Mouse (Mus musculus): ENCODE data around the gene Ap4s1. TPM values are rescaled to one million over a fixed set of nuclear protein-coding genes. Genes with fewer than 3 reads are reported as not detected.

Gene Ap4s1
- polyA plus RNA-seq, 1 experiment from 2014 or later: 37.8 TPM

DNA sequence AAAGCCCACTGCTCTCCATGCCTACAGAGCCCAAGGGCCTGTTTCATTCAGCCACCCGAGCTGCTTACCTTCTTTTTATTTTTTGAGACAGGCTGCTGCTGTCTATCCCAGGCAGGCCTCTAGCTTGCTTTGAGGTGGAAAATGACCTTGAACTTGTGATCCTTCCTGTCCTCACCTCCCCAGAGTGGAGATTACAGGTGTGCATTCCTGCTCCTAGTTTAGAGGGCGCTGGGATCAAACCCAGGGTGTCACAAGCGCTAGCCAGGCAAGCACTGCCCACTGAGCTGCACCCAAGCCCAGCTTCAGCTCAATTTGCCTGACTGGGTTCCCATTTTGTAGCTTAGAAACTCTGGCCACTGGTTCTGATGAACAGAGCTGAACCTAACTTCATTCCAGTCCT, 45.5 kb downstream of the Ap4s1 start:
- Histone ChIP-seq H3K27me3 (ENCODE audit: control insufficient read depth, insufficient read depth, low read length) (no peaks in the 10 kb centered on the region), H3K9ac (ENCODE audit: low read length) (no peak overlapping the region), H3K36me3 (ENCODE audit: control insufficient read depth, insufficient read depth, low read length) (no peaks in the 10 kb centered on the region; the same call in 1 of the 2 replicates), H3K9me3 (ENCODE audit: control insufficient read depth, low read length) (no peaks in the 10 kb centered on the region), H3K4me1 (ENCODE audit: control insufficient read depth, insufficient read depth, low read length) (no peaks in the 10 kb centered on the region), H3K27ac (replicated peaks; ENCODE audit: low read depth, low read length) (no peak overlapping the region), H3K4me2 (ENCODE audit: low read depth, severe bottlenecking) (no peak overlapping the region), H3K4me3 (ENCODE audit: low read depth, low read length) (no peak overlapping the region)
- ATAC-seq (ENCODE audit: insufficient number of reproducible peaks, low FRiP score, low TSS enrichment, low read depth): no peak
- WGBS: 84% methylated on average over 3 of the region's 3 CpGs
- DNase-seq (ENCODE audit: low spot score): no peak

DNA sequence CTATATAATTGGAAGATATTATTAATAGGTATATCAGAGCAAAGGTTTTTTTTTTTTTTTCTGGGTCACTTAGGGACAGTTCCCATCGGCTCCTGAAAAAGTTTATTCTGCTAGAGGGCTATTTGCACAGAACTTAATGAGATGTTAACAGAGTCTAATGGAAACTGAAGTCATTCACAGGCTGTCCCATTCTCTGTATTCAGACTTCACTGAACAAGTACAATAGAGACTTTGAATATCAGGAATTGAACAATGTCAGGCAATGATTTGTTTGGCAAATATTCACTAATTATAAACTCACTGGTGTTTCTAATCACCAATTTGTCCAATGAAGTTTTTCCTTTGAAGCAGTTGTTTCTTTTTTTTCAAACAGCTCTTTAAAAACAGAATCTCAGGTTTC, 46.0 kb downstream of the Ap4s1 start:
- WGBS: 68% methylated on average over 1 of the region's 1 CpGs
- no peaks in the 10 kb centered on the region for H3K4me1 ChIP-seq (ENCODE audit: control insufficient read depth, insufficient read depth, low read length)
- no peaks in the 10 kb centered on the region for H3K9me3 ChIP-seq (ENCODE audit: control insufficient read depth, low read length)
- DNase-seq (ENCODE audit: low spot score) (no peak), ATAC-seq (ENCODE audit: insufficient number of reproducible peaks, low FRiP score, low TSS enrichment, low read depth) (no peak)
- no peaks in the 10 kb centered on the region; the same call in 1 of the 2 replicates for H3K36me3 ChIP-seq (ENCODE audit: control insufficient read depth, insufficient read depth, low read length)
- no peak overlapping the region for H3K4me2 ChIP-seq (ENCODE audit: low read depth, severe bottlenecking)
- no peak overlapping the region for H3K9ac ChIP-seq (ENCODE audit: low read length)
- H3K27ac ChIP-seq (replicated peaks; ENCODE audit: low read depth, low read length): no peak overlapping the region
- no peaks in the 10 kb centered on the region for H3K27me3 ChIP-seq (ENCODE audit: control insufficient read depth, insufficient read depth, low read length)
- H3K4me3 ChIP-seq (ENCODE audit: low read depth, low read length): no peak overlapping the region

DNA sequence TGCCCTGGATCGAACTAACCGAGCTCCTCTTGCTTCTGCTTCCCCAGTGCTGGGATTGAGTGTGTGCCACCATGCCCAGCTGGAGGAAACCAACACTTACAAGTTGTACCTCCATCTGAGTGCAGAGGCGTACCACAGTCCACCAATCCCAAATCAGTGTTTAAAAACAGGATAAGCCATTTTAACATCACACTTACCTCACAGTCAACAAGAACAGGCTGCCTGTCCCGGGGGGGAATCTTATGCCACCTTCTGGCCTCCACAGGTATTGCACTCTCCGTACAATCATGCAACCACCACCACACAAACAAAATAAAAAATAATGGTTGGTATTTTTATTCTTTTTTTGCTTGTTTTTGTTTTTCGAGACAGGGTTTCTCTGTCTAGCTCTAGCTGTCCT, 50.9 kb downstream of the Ap4s1 start:
- Histone ChIP-seq H3K9me3 (ENCODE audit: control insufficient read depth, low read length) (no peaks in the 10 kb centered on the region), H3K27ac (replicated peaks; ENCODE audit: low read depth, low read length) (no peak overlapping the region), H3K9ac (ENCODE audit: low read length) (no peak overlapping the region), H3K36me3 (ENCODE audit: control insufficient read depth, insufficient read depth, low read length) (peaks cover 21% of the 10 kb centered on the region; the same call in 1 of the 2 replicates), H3K4me1 (ENCODE audit: control insufficient read depth, insufficient read depth, low read length) (no peaks in the 10 kb centered on the region), H3K27me3 (ENCODE audit: control insufficient read depth, insufficient read depth, low read length) (no peaks in the 10 kb centered on the region), H3K4me2 (ENCODE audit: low read depth, severe bottlenecking) (no peak overlapping the region), H3K4me3 (ENCODE audit: low read depth, low read length) (no peak overlapping the region)
- peak; percentile 44 for DNase-seq (ENCODE audit: low spot score)
- 83% methylated on average over 6 of the region's 6 CpGs for WGBS
- no peak for ATAC-seq (ENCODE audit: insufficient number of reproducible peaks, low FRiP score, low TSS enrichment, low read depth)

DNA sequence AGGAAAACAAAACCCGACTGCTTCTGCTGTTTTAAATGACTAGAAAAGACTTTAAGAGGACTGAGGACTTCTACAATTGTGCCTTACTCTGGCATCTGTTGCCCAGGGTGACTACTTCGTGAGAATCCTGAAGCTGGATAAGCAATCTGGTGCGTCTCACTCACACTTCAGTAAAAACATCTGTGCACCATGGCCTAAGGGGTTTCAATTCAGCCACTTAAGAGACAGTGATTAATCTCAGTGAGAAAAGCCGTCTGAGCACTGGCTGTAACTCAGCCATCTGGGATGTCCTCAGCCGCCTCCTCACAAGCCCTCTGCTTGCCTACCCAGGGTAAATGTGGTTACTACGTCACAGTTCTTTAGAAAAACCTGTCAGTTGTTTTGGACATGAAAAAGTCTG, 54.1 kb downstream of the Ap4s1 start:
- ATAC-seq (ENCODE audit: insufficient number of reproducible peaks, low FRiP score, low TSS enrichment, low read depth): no peak
- DNase-seq (ENCODE audit: low spot score): no peak
- H3K36me3 ChIP-seq (ENCODE audit: control insufficient read depth, insufficient read depth, low read length): peaks cover 36% of the 10 kb centered on the region; the same call in 1 of the 2 replicates
- no peak overlapping the region for H3K9ac ChIP-seq (ENCODE audit: low read length)
- H3K27ac ChIP-seq (replicated peaks; ENCODE audit: low read depth, low read length): no peak overlapping the region
- H3K27me3 ChIP-seq (ENCODE audit: control insufficient read depth, insufficient read depth, low read length): no peaks in the 10 kb centered on the region
- H3K4me1 ChIP-seq (ENCODE audit: control insufficient read depth, insufficient read depth, low read length): no peaks in the 10 kb centered on the region
- H3K4me3 ChIP-seq (ENCODE audit: low read depth, low read length): no peak overlapping the region
- WGBS: 25% methylated on average over 6 of the region's 6 CpGs
- no peak overlapping the region for H3K4me2 ChIP-seq (ENCODE audit: low read depth, severe bottlenecking)
- no peaks in the 10 kb centered on the region for H3K9me3 ChIP-seq (ENCODE audit: control insufficient read depth, low read length)

DNA sequence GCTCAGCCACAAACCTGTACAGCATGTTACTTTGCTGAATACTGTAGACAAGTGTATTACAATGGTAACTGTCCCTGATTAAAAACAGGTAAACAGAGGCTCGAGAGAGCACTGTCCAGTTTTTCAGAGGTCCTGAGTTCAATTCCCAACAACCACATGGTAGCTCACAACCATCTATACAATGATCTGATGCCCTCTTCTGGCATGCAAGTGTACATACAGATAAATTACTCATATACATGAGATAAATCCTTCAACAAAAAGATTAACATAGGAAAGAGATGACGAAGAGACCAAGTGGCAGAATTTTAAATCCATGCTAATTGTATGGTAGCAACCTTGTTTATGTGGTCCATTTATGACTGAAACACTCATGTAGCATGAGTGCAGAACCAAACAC, 56.5 kb downstream of the Ap4s1 start:
- Histone ChIP-seq H3K4me1 (ENCODE audit: control insufficient read depth, insufficient read depth, low read length) (no peaks in the 10 kb centered on the region), H3K9ac (ENCODE audit: low read length) (no peak overlapping the region), H3K27ac (replicated peaks; ENCODE audit: low read depth, low read length) (no peak overlapping the region), H3K4me3 (ENCODE audit: low read depth, low read length) (no peak overlapping the region), H3K36me3 (ENCODE audit: control insufficient read depth, insufficient read depth, low read length) (peaks cover 36% of the 10 kb centered on the region; the same call in 1 of the 2 replicates), H3K27me3 (ENCODE audit: control insufficient read depth, insufficient read depth, low read length) (no peaks in the 10 kb centered on the region), H3K4me2 (ENCODE audit: low read depth, severe bottlenecking) (no peak overlapping the region), H3K9me3 (ENCODE audit: control insufficient read depth, low read length) (no peaks in the 10 kb centered on the region)
- 91% methylated on average over 2 of the region's 2 CpGs for WGBS
- ATAC-seq (ENCODE audit: insufficient number of reproducible peaks, low FRiP score, low TSS enrichment, low read depth): no peak
- no peak for DNase-seq (ENCODE audit: low spot score)

DNA sequence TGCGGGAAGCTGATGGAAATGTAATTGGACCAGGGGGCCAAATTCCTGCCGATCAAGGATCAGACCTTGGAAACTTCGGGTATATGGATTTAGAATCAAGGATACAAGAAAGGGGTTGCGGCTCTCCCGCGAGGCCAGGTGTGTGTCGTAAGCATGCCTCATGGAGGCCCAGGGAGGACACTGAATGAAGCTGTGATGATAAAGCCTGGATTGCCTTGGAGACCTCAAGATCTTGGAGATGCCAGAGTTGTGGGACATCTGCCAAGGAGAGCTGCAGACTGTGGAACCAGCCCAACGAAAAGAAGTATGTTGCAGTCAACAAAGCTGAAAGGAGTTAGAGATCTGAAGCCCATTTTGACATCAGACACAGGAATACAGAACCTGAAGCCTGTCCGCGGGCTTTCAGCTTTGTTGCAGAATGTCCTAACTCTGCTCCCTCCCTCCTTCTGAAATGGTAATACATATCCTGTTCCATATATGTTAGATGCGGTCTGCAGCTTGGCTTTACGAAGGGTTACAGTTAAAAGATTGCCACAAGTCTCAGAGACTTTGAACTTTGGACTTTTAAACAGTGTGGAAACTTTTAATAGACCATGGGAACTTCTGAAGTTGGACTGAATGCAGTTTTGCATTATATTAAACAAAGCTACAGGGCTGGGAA, 65.2 kb downstream of the Ap4s1 start:
- WGBS: 96% methylated on average over 12 of the region's 12 CpGs

DNA sequence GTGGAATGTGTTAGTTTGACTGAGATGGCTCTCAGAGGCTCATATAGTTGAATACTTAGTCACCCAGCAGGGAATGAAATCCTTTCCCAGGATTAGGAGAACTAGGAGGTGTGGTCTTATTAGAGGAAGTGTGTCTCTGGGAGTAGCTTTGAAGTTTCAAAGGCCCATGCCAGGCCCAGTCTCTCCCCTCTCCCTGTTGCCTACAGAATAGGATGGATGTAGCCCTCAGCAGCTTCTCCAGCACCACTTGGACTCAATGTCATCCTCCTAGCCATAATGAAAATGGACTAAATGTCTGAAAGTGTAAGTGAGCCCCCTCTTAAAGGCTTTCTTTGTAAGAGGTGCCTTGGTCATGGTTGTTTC, 65.7 kb downstream of the Ap4s1 start:
- Histone ChIP-seq H3K36me3 (ENCODE audit: control insufficient read depth, insufficient read depth, low read length) (peaks cover 25% of the 10 kb centered on the region), H3K4me3 (ENCODE audit: low read depth, low read length) (no peak overlapping the region), H3K4me1 (ENCODE audit: control insufficient read depth, insufficient read depth, low read length) (no peaks in the 10 kb centered on the region), H3K9me3 (ENCODE audit: control insufficient read depth, low read length) (no peaks in the 10 kb centered on the region), H3K4me2 (ENCODE audit: low read depth, severe bottlenecking) (no peak overlapping the region), H3K27ac (replicated peaks; ENCODE audit: low read depth, low read length) (no peak overlapping the region), H3K27me3 (ENCODE audit: control insufficient read depth, insufficient read depth, low read length) (no peaks in the 10 kb centered on the region), H3K9ac (ENCODE audit: low read length) (no peak overlapping the region)
- ATAC-seq (ENCODE audit: insufficient number of reproducible peaks, low FRiP score, low TSS enrichment, low read depth) (no peak), DNase-seq (ENCODE audit: low spot score) (no peak)

More for the DNA sequence above, 65.2 kb downstream of the Ap4s1 start:
- peaks cover 25% of the 10 kb centered on the region for H3K36me3 ChIP-seq (ENCODE audit: control insufficient read depth, insufficient read depth, low read length)
- H3K27me3 ChIP-seq (ENCODE audit: control insufficient read depth, insufficient read depth, low read length): no peaks in the 10 kb centered on the region
- H3K9ac ChIP-seq (ENCODE audit: low read length): no peak overlapping the region
- no peak overlapping the region for H3K27ac ChIP-seq (replicated peaks; ENCODE audit: low read depth, low read length)
- no peak overlapping the region for H3K4me3 ChIP-seq (ENCODE audit: low read depth, low read length)
- no peak overlapping the region for H3K4me2 ChIP-seq (ENCODE audit: low read depth, severe bottlenecking)
- ATAC-seq (ENCODE audit: insufficient number of reproducible peaks, low FRiP score, low TSS enrichment, low read depth) (no peak), DNase-seq (ENCODE audit: low spot score) (no peak)
- H3K4me1 ChIP-seq (ENCODE audit: control insufficient read depth, insufficient read depth, low read length): no peaks in the 10 kb centered on the region
- H3K9me3 ChIP-seq (ENCODE audit: control insufficient read depth, low read length): no peaks in the 10 kb centered on the region

DNA sequence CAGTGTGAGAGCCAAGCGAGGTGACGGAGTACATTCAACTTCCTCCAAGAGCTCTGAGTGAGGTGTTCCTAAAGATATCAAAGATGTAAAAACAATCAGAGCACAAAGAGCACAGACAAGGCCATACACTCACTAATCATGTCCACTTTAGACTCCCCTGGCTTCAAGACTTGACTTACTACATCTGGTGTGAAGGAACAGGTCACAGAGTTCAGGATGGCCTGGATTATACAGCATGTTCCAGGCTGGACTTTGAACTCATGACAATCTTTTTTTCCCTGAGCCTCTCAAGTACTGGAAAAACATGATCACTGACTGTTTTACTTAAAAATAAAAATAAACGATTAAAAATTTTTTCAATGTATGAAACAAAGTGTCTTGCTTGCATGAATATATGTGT, 68.5 kb downstream of the Ap4s1 start:
- Histone ChIP-seq H3K9ac (ENCODE audit: low read length) (no peak overlapping the region), H3K27me3 (ENCODE audit: control insufficient read depth, insufficient read depth, low read length) (no peaks in the 10 kb centered on the region), H3K4me1 (ENCODE audit: control insufficient read depth, insufficient read depth, low read length) (no peaks in the 10 kb centered on the region), H3K27ac (replicated peaks; ENCODE audit: low read depth, low read length) (no peak overlapping the region), H3K4me2 (ENCODE audit: low read depth, severe bottlenecking) (no peak overlapping the region), H3K9me3 (ENCODE audit: control insufficient read depth, low read length) (no peaks in the 10 kb centered on the region), H3K36me3 (ENCODE audit: control insufficient read depth, insufficient read depth, low read length) (peaks cover 17% of the 10 kb centered on the region), H3K4me3 (ENCODE audit: low read depth, low read length) (no peak overlapping the region)
- 96% methylated on average over 3 of the region's 3 CpGs for WGBS
- DNase-seq (ENCODE audit: low spot score) (no peak), ATAC-seq (ENCODE audit: insufficient number of reproducible peaks, low FRiP score, low TSS enrichment, low read depth) (no peak)

DNA sequence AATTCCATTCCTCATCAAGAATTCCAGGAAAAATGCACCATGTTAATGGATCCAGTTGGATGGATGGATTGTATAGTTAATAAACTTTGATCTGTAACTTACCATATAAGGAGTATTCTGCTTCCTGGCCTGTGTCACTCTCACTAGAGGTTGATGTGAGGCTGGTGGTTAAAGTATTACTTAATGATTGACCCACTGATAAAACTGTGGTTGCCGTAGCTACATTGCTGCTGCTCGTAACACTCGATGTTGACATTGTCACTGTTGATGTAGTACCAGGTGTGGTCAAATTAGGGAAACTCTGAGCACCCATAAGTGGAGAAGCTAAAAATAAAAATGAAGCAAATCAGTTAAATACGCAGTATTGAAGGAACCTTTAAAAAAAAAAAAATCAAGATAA, 76.6 kb downstream of the Ap4s1 start:
- no peaks in the 10 kb centered on the region for H3K4me1 ChIP-seq (ENCODE audit: control insufficient read depth, insufficient read depth, low read length)
- H3K36me3 ChIP-seq (ENCODE audit: control insufficient read depth, insufficient read depth, low read length): peaks cover 19% of the 10 kb centered on the region
- no peak overlapping the region for H3K4me3 ChIP-seq (ENCODE audit: low read depth, low read length)
- no peak overlapping the region for H3K27ac ChIP-seq (replicated peaks; ENCODE audit: low read depth, low read length)
- DNase-seq (ENCODE audit: low spot score) (no peak), ATAC-seq (ENCODE audit: insufficient number of reproducible peaks, low FRiP score, low TSS enrichment, low read depth) (no peak)
- no peaks in the 10 kb centered on the region for H3K9me3 ChIP-seq (ENCODE audit: control insufficient read depth, low read length)
- WGBS: 93% methylated on average over 4 of the region's 4 CpGs
- no peaks in the 10 kb centered on the region for H3K27me3 ChIP-seq (ENCODE audit: control insufficient read depth, insufficient read depth, low read length)
- no peak overlapping the region for H3K4me2 ChIP-seq (ENCODE audit: low read depth, severe bottlenecking)
- H3K9ac ChIP-seq (ENCODE audit: low read length): no peak overlapping the region

All from limb, embryonic 11.5 days (tissue).